Mouse (Mus musculus) bone marrow, adult 2 months (tissue): ENCODE data around the gene Crisp2.

Source experiments
- CTCF ChIP-seq: fragments of 200-500 bp; IDR thresholded peaks from 2 replicates; pipeline ENCODE4 v1.5.1; 2011; ENCODE audit warnings: low read length, control low read depth; ENCODE audit not compliant: control insufficient read depth, insufficient read depth
- POLR2A ChIP-seq: fragments of 200-500 bp; IDR thresholded peaks from 2 replicates; pipeline ENCODE4 v1.6.1; 2011; ENCODE audit warnings: low read depth, mild to moderate bottlenecking, control low read depth, low read length, borderline replicate concordance; ENCODE audit not compliant: control insufficient read depth

- TF ChIP-seq POLR2A, result no peak
- no peak for TF ChIP-seq CTCF
Measured at GRCm38 (mm10) chr17:40763662-40764061, 43.1 kb downstream of the Crisp2 start.
